Mouse (Mus musculus): ENCODE data around the gene Kcnj8. TPM values are rescaled to one million over a fixed set of nuclear protein-coding genes. Genes with fewer than 3 reads are reported as not detected.
"Not testable (repeated sequence)": the region's sequence is repeated elsewhere in the genome, so short reads cannot be mapped to it uniquely, and the experiment has no call there.

The Kcnj8 gene
- total RNA-seq, 2 experiments from 2014 or later, result not detected

DNA sequence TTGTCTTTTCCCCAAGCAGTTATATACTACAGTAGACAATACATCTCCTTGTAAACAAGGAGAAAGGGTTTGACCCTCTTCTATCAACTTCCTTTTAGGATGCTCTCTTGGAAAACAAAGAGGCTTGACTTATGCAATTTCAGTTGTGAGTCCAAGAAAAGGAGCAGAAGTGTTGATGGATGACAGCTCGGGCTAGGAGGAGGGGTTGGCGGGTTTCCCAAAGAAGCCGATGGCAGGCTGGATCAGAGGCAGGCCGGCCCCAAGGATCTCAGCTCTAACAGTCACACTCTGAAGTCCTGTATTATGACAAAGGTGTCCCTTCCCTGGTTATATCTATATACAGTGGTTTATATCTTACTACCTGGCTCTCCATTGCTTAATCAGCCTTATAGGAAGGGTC, 19.9 kb downstream of the Kcnj8 start:
- no peak for ATAC-seq (replicated peaks; ENCODE audit: poor library complexity, severe bottlenecking)

DNA sequence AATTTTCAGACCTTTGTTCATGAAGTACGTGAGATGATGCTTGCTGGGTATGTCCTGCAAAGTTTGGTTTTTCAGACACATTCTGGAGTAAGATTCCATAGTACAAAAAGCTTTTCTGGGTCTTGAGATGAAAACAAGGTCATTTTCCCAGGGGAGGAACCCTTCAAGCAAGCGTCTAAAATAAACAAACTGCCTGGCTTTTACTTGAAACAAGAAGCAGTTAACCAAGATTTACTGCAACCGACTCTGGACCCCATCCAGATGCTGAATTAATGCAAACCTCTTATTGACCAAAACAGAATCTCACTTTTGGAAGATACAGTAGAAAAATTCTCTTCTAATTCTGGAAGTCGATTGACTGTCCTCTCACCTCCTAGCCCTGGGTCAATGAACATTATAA, 20.5 kb downstream of the Kcnj8 start:
- ATAC-seq (replicated peaks; ENCODE audit: poor library complexity, severe bottlenecking), result no peak

DNA sequence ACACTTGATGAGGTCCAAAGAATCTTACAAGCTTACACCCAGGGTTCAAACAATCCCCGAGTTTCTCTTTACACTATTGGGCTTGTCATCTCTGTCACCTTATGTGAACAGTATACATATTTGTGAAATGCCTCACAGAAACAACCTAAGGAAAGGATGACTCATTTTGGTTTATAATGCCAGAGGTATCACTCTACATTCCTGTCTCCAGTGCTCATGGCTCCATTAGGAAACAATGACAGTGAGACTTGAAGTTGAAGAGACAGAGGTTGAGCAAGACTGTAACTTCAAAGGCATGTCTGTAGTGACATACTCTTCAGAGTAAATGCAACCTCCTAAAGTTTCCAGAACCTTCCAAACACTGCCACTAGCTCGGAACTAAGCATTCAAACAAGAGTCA, 23.0 kb downstream of the Kcnj8 start:
- ATAC-seq (replicated peaks; ENCODE audit: poor library complexity, severe bottlenecking), result no peak

DNA sequence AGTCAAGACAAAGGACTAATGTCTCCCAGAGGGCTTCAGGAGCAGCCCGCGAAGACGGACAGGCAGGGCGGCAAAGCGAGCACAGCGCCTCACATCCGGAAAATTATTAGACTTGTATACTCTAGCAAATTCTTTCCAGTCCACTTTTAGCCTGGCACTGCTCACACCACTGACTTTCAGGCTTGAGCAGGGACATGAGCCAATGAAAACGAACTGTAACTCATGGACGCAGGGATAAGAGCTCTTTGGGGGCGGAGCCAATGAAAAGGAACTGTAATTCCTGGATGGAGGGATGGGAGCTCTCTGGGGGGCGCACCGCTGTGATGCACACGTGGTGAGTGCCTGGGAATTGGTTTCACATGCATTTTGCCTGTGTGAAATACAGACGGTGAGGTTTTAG, 26.3 kb downstream of the Kcnj8 start:
- ATAC-seq (replicated peaks; ENCODE audit: poor library complexity, severe bottlenecking), result peak; percentile 22; the same call in 1 of the 2 replicates

DNA sequence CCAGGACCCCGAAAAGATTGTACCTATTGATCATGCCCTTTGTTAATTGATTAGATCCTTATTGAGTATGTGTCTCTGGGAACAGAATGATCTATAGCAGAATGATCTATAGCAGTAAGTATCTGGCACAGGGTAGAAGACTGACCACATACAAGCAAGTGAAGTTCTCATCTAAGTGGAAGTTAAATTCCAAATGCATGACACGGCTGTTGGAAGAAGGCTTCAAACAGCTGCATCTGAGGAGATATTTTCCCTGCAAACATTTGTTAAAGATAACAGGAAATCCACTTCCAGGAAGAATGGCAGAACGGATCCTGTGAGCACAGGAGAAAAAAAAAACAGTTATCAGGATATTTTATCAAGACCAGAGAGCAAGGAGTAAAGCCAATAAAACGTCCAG, 27.8 kb downstream of the Kcnj8 start:
- no peak for ATAC-seq (replicated peaks; ENCODE audit: poor library complexity, severe bottlenecking)

DNA sequence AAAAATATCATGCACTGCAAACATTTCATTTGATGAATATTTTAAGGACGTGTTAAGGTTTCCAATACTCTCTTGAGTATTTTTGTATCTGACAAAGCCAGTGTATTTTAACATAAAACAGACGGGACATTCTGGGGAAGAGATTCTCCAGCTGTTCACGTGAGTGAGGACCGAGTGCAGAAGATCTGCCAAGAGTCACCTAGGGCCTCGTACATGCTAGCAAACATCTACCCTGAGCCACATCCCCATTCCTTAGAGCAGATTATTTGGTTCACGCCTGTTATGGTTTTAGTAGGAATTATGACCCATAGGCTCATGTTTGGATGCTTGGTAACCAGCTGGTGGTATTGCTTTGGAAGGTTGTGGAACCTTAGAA, 28.6 kb downstream of the Kcnj8 start:
- no peak for ATAC-seq (replicated peaks; ENCODE audit: poor library complexity, severe bottlenecking)

DNA sequence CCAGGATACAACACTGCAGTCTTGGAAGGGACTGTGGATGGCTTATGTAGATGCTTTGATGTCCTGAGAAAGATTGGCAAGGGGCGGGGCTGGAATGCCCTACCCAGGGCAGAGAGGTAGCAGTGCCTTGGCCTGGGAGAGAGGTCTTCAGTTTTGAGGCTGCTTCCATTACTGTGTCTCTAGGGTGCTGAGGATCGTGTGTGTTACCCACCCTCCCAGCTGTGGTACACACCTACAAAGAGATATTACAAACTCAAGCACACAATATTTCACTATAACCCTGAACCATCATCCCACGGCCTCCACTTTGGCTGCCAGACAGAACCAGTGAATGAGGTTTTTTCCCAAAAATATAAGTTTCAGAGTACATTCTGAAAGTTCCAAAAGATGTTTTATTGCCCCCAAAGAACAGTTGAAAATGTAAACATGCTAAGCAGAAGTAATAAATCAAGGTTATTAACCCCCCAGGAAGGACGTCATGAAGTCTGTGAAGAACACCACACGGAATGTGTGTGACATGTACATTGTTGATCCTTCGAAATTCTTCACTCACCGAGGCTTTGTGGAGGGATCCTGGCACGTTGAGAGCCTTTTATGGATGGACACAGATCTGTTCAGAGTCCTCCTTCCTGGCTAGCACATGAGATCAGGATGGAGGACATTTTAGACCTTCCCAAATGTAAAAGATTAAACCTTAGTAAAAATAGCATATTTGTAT, 29.2 kb downstream of the Kcnj8 start:
- no peak for ATAC-seq (replicated peaks; ENCODE audit: poor library complexity, severe bottlenecking)

DNA sequence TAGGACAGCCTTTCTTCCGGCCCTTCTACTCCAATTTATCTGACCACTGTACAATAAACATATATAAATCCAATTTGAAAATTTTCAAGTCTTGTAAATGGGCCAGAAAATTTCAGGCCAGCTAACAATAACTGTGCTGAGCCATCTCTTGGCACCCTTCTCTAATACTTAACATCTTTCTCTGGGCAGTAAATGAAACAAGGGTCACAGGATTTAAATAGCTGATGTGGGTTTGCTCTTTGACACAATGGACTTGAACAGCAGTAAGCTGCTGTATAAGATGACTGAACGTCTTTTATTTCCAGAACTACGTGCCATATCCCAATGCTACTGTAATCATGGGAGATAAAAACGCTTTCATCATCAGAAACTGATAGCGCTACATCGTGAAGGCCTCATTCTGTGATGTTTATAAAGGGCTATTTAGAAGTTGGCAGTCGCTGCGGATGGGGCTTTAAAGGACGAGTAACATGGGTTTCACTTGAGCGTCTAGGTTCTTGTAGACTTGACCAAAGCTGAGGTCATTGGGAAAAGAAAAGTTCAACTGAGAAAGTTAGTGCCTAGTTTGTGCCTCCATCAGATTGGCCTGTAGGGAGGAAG, 30.8 kb downstream of the Kcnj8 start:
- no peak for ATAC-seq (replicated peaks; ENCODE audit: poor library complexity, severe bottlenecking)

DNA sequence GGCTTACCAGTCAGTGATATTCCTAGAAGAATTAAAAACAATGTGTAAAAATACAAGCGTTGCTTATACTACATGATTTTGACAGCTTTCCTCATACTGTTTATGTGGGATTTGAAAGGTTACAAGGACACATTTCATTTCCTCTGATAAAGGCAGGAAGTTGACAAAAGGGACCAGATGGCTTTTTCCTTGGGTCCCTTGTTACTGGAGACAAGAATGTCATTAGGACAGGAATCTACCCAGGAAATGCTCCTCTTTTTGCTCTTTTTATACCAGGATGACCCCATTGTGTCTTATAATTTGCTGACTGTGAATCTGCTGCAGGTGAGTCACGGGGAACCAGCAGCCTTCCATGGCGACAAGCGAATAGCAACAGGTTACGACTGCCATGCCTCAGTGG, 31.3 kb downstream of the Kcnj8 start:
- ATAC-seq (replicated peaks; ENCODE audit: poor library complexity, severe bottlenecking), result no peak

DNA sequence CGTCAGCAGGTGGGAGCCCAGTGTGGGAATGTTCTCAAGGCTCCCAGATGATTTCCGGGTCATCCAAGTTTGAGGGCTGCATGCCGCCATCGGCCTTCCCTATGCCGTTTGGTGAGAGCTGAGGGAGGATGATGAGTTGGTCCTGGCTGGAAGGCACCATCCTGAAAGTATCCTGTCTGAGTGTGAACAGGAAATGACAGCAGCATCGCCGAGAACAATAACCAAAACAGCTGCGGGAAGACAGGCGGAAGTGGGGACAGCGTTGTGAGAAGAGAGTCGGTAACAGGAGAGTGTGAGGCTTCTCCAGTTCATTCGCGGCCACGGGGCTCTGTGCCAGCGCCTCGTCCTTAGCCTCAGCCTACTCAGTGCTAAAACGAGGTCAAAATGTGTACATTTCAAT, 32.9 kb downstream of the Kcnj8 start:
- ATAC-seq (replicated peaks; ENCODE audit: poor library complexity, severe bottlenecking), result peak; percentile 53

DNA sequence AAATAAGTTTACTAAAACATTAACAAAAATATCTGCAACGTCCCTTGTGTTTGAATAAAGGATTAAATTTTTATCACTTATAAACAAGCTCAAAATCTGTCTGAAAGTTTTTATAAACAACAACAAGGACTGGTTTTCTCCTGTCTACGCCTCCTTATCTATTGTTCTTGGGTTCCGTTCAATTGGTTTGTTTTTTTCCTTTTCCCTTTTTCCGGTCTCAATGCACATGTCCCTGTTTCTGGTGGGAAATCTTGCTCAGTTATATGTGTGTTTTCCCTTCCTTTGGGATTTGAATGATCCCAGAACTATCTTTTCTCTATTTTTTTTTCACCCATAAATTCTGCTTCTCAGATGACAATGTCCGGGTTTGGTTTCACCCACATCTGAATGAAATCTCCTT, 38.0 kb downstream of the Kcnj8 start:
- no peak for ATAC-seq (replicated peaks; ENCODE audit: poor library complexity, severe bottlenecking)

DNA sequence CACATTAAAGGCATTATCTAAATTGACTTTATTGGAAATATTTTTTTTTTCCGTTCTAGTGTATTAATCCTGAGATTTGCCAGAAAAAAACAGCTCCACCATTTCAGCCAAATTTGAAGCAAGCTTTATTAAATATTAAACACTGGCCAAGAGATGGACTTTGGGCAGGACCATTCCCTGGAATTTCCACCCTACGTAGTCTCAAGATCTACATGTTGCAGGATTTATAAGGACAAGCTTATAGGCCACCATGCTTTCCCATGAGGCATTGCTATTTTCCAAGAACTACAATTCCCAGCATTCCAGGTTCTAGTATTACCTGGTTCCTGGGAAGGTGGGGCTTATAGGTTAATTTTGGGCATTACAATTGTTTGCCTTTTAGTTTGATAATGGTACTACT, 38.7 kb downstream of the Kcnj8 start:
- ATAC-seq (replicated peaks; ENCODE audit: poor library complexity, severe bottlenecking), result no peak

DNA sequence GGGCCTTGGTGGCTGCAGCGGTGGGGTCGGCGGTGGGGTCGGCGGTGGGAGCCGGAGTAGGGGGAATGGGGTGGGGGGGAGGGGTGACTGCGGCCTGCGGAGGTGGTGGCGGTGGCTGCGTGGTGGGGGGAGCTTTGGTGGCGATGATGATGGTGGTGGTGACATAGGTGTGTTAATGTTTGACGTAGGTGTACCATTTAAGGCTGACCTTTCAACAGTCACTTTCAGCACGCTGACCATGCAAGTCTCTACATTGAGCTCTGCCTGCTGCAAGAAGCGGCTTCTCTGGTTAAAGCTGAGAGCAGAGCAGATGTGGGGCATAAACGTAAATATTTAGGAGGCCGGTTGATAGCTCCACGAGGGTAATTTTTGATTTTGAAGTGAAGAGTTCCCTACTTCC, 39.3 kb downstream of the Kcnj8 start:
- no peak for ATAC-seq (replicated peaks; ENCODE audit: poor library complexity, severe bottlenecking)

DNA sequence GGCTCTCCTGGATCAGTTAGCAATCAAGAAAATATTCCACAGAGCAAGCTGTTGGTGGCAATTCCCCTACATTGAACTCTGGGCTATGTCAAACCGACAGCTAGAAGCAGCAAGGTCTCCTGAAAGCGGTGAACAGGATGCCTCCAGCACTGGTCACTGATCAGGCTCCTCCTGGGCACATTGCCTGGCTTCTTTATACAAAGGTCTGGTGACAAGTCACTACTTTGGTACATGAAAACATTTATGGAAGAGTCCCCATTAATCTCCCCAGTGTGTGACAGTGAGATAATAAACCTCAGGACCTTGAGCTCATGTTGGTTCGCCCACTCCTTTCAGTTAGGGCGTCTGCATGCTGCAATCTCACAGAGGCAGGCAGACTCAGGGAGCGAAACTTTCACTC, 41.0 kb downstream of the Kcnj8 start:
- ATAC-seq (replicated peaks; ENCODE audit: poor library complexity, severe bottlenecking), result no peak

DNA sequence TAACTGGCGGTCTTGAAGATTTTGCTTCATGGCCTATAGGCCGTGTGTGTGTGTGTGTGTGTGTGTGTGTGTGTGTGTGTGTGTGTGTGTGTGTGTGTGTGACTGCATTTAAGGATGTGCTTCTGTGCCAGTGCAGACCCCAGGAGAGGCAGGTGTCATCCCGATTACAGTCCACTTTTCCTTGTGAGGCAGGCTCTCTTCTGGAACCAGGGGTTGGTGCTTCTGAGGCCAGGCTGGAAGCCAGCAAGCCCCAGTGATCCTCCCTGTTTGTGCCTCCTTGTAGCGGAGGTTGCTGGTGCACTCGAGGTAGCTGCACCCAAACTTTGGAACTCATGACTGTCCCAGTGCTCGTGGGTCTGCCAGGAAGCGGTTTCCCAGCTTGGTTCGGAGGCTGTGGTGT, 41.7 kb downstream of the Kcnj8 start:
- no peak for ATAC-seq (replicated peaks; ENCODE audit: poor library complexity, severe bottlenecking)

DNA sequence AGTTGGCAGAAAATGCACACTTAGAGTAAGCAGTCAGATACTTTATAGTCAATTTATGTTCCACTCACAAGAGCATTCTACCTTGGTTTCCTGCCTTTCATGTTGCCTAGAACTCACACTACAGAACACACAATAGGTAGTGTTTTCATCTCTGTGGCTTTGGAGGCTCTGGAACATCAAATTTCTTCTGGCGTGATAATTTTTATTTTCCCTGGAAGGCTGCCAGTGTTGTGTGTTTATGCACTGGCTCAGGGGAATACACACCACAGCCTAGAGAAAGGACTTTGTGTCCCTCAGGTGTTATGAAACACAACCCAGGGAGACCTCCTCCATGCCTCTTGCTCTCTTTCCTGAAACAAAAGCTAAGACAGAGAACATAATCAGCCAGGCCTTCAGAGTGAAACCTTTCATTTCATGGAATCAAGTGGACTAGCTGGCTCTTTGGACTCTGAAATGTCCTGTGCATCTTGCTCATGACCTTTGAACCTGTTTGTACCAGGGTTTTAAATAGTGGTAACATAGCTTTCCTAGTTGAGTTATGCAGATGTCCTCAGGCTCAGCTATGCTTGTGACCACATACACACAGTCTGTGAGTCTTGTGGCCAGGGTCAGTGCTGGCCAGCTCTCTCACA, 43.4 kb downstream of the Kcnj8 start:
- ATAC-seq (replicated peaks; ENCODE audit: poor library complexity, severe bottlenecking), result no peak

DNA sequence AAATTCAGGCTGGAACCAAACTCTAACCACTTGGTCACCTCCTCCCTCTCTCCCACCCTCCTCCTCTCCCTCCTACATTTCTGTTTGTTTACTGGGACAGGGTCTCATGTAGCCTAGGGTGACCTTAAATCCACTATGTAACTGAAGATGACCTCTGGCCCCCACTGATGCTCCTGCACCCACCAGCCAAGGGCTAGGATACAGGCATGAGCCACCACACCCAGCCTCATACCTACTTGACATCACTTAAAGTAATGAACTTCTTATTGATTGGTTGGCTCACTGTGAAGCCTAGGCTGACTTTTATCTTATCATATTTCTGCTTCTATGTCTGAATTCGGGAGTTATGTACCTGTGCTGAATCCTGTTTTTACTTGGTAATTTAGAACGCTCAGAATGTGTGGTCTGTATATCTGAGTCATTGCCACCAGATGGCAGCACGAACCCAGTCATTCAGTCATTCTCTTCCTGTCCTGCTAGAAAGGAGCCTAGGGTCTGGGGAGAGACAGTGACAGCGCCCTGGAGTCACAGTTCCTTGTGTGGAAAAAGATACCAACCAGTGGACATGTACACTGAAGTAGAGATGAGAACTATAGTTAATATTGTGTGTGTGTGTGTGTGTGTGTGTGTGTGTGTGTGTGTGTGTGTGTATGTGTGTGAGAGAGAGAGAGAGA, 46.6 kb downstream of the Kcnj8 start:
- peak; percentile 98 for ATAC-seq (replicated peaks; ENCODE audit: poor library complexity, severe bottlenecking)

DNA sequence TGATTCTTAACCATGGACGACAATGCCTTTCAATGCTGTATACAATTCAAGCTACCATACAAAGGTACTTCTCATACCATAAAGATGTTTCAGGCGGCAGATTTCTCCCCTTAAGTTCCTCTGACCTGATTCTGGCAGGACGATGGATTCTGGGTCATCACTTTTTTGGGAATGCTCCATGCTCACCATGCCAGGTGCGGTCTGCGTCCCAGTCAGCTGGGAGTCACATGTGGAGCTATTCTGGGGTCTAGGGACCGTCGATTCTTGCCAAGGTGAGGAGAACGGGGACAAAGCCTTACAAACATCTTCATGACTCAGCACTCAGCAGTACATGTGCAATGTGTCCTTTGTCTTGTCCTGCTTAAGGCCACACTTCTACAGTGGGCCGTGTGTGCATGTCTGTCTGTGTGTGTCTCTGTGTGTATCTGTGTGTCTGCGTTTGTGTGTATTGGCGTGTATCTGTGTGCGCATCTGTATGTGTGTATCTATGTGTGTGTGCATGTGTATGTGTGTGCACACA, 49.8 kb downstream of the Kcnj8 start:
- ATAC-seq (replicated peaks; ENCODE audit: poor library complexity, severe bottlenecking), result no peak

DNA sequence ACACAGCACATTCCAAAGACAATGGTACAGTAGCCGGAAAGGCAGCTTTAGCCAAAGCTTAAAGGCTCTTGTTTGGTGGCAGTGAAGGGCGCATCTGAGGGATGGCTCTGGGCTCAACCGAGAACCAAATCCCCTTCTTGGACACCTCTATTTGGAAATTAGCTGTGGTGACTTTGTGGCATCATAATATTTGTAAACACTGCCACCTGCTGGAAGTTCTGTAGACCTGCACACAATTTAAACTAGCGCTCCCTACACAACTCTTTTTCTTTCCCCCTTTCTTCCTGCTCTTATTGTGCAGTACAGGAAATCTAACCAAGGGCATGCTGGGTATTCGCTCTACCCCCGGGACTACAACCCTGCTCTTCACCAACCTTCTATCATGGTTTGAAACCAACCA, 52.3 kb downstream of the Kcnj8 start:
- ATAC-seq (replicated peaks; ENCODE audit: poor library complexity, severe bottlenecking), result peak; percentile 86

DNA sequence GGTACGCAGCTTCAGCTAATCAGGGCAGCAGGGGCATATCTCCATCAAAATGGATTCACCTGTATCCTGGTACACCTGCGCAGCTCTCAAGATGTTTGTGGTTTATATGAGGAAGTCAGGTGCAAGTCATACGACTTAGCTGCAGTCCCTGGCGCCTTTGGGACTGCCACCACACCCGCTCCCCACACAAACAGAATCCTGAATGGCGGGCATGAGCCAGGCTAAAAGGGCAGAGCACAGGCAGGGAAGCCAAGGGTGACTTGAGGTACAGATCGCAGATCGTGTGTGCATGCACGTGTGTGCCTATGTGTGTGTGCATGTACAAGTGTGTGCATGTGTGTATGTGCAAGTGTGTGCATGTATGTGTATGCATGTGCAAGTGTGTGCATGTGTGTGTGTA, 56.0 kb downstream of the Kcnj8 start:
- not testable (repeated sequence) for ATAC-seq (replicated peaks; ENCODE audit: poor library complexity, severe bottlenecking)

DNA sequence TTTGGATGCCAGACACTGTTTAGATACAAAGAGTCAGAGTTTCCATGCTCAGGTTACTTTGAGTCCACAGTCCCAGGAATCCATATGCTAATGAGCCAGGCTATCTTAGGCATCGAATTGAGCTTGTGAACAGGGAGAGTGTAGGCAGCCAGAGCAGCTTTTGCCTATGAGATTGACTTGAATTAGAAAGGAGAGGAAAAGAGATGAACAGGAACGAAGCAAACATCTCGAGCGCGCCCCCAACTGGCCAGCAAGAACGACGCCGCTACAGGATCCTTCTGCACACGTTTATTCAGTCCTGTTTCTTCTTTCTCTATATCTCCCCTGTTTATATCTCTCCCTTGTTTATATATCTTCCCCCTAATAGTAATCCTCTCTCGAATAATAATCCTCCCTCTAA, 56.5 kb downstream of the Kcnj8 start:
- ATAC-seq (replicated peaks; ENCODE audit: poor library complexity, severe bottlenecking), result 0 out of 2 replicates have a peak, but pooled peaks have one; percentile 17

All from granulocyte monocyte progenitor cell, adult 5-6 weeks (primary cell).